Mouse (Mus musculus) ovary, adult 18-20 months (tissue): Measurements from ENCODE around the gene Chd3.

ENCODE experiments used
- DNase-seq: peaks from one replicate; pipeline ENCODE4 v3.0.0; 2022; ENCODE audit warnings: low spot score, mixed read lengths

The Chd3 gene

GRCm38 (mm10) chr11:69366157-69366854 lies 2.9 kb downstream of the Chd3 start:
- DNase-seq = peak; percentile 95

GRCm38 (mm10) chr11:69365722-69366121 lies 3.5 kb downstream of the Chd3 start:
- DNase-seq = no peak

- DNase-seq = peak; percentile 96
Observed at GRCm38 (mm10) chr11:69364910-69365309, 4.3 kb downstream of the Chd3 start.

- DNase-seq = no peak
Observed at GRCm38 (mm10) chr11:69364376-69364775, 4.8 kb downstream of the Chd3 start.

- DNase-seq = no peak
Observed at GRCm38 (mm10) chr11:69362479-69362878, 6.7 kb downstream of the Chd3 start.

- DNase-seq = no peak
Observed at GRCm38 (mm10) chr11:69362021-69362420, 7.2 kb downstream of the Chd3 start.

GRCm38 (mm10) chr11:69357690-69358089 lies 11.5 kb downstream of the Chd3 start:
- DNase-seq = no peak

GRCm38 (mm10) chr11:69356544-69356943 lies 12.7 kb downstream of the Chd3 start:
- no peak for DNase-seq

GRCm38 (mm10) chr11:69346441-69346840 lies 22.8 kb downstream of the Chd3 start:
- DNase-seq = no peak

- peak; percentile 47 for DNase-seq
Observed at GRCm38 (mm10) chr11:69340161-69341131, 28.8 kb downstream of the Chd3 start, which contains the start of gene Rnf227. Gene Rnf227, plus strand, starts transcription at chr11:69340461.

- no peak for DNase-seq
Observed at GRCm38 (mm10) chr11:69334796-69335195, 34.4 kb downstream of the Chd3 start.

- no peak for DNase-seq
Observed at GRCm38 (mm10) chr11:69333922-69334321, 35.3 kb downstream of the Chd3 start.

- no peak for DNase-seq
Observed at GRCm38 (mm10) chr11:69332713-69333253, 36.4 kb downstream of the Chd3 start.

GRCm38 (mm10) chr11:69331929-69332405 lies 37.2 kb downstream of the Chd3 start:
- peak; percentile 62 for DNase-seq

- DNase-seq = peak; percentile 50
Observed at GRCm38 (mm10) chr11:69331152-69331551, 38.1 kb downstream of the Chd3 start.

- DNase-seq = no peak
Observed at GRCm38 (mm10) chr11:69328517-69328916, 40.7 kb downstream of the Chd3 start.

- no peak for DNase-seq
Observed at GRCm38 (mm10) chr11:69327648-69328047, 41.6 kb downstream of the Chd3 start.

- DNase-seq = no peak
Observed at GRCm38 (mm10) chr11:69327157-69327442, 42.1 kb downstream of the Chd3 start.

GRCm38 (mm10) chr11:69326408-69327156 lies 42.6 kb downstream of the Chd3 start:
- DNase-seq = no peak

GRCm38 (mm10) chr11:69325628-69326407 lies 43.4 kb downstream of the Chd3 start, which contains the start of gene Kcnab3:
Gene Kcnab3, plus strand, starts transcription at chr11:69326258.
- peak; percentile 85 for DNase-seq

- no peak for DNase-seq
Observed at GRCm38 (mm10) chr11:69324749-69325148, 44.5 kb downstream of the Chd3 start.
